Mouse (Mus musculus): ENCODE measurements around the gene Mucl2.
"Not testable (repeated sequence)": the region's sequence is repeated elsewhere in the genome, so short reads cannot be mapped to it uniquely, and the experiment has no call there.

The Mucl2 gene

DNA sequence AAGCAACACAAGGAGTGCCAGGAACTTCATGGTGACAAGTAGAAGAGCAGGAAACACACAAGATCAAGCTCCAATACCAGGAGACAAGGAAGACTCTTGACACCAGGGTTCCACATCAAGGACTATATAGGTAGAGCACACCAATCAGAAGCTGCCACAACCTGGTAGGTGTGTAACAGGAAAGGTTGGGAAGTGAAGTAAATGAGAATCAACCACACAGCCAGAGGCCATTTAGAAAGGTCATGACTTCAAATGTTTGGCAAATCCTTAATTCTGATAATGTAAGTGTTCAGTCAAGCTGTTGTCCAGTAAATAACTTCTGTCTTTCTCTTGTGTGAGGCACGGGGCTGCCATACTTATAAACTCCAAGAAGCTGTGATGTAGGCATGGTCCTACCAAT is at the start of gene Mucl2:
Gene Mucl2 (minus strand): TSS at position 101 of the 400 bp plus-strand sequence.
- no peak for DNase-seq (ENCODE audit: low spot score)

DNA sequence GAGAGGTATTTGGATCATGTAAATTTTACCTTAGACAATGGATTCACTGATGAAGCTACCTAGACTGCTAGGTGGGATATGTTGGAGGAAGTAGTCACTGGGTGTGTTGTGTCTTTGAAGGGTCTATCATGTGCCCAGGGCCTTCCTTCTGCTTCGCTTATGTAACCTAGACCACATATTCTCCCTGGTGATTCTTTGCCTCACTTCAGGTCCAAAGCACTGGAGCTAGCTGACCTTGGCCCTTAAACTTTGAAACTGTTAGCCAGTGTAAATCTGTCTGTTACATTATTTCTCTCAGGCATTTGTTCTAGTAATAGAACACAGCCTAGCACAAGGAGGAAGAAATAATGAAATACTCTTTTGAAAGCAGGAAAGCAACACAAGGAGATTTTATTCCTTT is 13.9 kb upstream of the Mucl2 start:
- not testable (repeated sequence) for DNase-seq (ENCODE audit: low spot score)
